Mouse (Mus musculus): ENCODE measurements around the gene Stk39.

Stk39 gene

DNA sequence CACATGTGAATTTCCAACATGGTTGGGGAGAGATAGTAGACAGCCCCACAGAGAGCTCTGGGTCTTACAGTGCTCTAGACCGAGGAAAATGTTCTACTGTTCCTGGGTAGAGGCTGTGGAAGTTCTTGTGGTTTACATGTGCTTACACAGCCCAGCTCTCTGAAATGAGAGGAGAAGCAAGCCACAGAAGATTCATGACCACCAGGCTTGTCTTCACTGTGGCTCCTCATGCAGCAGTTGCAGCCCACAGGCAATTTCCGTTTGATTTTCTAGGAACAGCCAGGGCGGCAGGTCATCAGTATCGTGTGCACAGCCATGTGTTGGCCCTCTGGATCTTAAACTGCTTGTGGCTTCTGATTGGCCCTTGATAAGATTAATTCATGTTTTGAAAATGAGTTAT lies 252.2 kb downstream of the Stk39 start:
- no peak for DNase-seq

DNA sequence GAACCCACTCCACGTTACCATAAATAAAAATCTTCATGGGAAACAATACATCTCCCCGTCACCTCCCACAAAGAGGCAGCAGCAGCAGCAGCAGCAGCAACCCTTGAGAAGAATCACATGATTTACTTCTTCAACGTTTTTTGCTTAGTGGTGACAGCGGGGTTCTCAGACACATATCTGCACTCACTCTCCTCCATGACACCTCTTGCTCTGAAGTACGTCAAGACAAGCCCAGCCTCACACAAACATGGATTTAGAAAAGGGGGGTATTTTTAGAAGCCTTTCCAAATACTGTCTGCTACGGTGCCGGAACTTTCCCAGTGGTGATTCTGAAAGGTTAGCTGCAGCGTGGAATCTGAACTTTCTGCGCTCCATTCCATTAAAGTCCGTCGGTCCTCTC lies 256.9 kb downstream of the Stk39 start:
- no peak for DNase-seq

DNA sequence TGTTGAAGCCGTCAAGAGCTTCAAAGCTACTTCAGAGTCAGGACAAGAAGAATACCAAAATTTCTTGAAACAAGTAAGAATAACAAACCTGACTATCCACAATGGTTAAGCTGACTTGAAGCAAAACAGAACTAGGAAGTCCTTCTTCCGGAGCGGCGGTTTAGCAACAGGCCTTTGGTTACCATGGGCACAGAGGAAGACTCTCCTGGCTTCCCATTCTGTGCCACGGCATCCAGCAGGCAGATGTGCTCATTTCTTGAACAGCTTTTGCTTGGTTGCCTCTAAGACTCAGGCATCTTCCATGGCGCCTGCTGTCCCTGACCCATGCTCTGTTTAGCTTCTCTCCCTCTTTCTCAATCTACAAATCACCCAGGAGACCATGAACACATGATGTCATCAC lies 257.7 kb downstream of the Stk39 start:
- DNase-seq = no peak

DNA sequence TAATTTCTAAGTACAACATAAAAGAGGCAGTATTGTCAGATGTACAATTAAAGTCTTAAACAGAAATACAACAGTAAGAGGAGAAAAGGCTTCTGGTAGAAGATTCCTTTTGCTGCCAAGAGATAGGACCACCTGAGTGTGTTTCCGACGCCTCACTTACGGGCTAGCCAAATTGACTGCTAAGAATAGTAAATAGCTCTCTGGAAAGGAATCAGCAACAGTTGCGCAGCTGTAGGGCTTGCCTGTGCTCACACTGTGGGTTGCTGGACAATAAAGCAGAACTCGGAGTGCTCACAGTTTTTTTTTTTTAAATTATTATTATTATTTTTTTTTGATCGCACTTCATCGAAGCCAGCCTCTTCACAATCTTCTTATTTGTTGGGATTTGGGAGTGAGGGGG lies 260.6 kb downstream of the Stk39 start:
- DNase-seq = peak in 1 of 2 experiments; percentile 28

DNA sequence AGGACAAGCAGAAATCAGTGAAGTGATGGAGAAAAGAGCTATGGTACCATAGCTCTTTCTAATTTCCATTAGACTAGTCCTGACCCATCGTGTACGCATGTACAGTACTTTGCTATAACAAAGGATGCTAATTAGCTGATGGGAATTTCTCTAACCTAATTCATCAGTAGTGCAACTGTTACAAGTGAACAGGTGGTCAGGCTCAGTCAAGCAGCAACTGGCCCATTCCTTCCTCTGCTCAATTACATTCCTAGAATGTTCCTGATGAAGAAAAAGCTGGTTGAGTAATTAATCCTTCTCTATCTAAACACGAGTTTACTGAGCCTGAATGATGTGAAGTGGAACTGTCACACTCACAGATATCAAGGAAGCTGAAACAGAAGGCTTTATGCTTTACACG lies 275.8 kb downstream of the Stk39 start:
- no peak for DNase-seq

DNA sequence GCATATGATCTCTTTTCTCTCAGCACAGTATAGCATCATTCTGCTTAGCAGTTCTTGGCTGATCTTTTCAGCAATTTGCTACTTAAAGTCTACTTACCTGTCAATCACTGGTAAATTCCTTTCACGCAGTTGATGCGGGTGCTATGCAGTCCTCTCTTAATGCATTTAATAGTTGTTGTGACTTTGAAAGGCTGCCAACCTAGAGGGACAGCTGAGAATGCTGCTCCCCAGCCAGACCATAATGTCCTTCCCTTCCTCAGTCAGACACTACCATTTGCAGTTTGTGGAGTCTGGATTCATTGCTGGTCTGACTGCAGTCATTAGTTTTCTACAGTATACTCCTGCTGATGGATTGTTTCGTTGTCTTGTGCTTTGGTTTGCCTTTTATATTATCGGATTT lies 277.6 kb downstream of the Stk39 start:
- no peak for DNase-seq

DNA sequence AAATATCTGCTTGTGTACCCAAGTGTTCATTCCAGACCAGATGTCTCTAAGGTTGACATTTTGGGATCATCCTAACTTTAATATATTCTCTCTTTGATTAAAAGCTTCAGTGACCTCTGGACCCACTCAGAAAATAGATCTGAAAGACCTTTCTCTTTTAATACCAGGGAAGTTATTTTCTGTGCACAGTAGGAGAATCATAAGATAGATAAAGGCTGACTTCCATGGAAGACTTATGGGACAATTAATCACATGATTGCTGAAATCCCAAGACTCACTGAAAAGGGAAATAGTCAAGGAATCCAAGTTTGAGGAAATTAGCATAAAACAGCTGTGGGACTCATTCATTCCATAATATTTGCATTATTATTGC lies 278.6 kb downstream of the Stk39 start:
- no peak for DNase-seq

DNA sequence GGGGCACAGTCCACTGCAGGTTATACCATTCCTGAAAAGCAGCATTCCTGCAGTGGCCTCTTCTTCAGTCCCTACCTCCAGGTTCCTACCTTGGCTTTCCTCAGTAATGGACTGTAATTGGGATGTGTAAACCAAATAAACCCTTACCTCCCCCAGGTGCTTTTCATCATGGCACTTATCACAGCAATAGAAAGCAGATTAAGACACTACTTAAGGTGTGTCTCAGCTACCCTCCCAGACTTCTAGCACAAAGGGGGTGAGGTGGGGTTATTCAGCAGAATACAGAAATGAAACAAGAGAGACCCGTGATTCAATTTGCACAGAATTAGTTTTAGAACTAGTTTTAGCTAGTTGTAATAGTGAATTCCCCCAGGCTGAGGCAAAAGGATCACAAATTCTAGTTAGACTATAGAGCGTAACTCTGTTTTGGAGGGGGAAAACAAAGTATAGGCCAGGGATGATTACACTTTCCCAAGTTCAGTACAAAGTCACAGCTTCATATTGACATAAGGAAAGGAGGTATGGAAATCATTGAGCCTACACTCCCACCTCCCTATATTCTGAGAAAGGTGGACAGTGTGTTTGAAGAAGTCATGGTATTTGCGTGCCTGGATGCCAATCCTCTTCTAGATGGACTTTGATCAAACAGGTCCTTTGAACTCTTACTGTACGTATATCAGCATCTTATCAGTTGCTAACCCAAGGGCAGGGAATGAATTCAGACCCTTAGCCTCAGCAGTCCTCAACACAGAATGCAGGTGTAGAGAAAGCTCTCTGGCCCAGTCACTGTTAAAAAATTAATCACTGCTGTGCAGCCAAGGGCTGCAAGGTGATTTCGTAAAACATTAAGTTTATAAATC lies 279.2 kb downstream of the Stk39 start:
- DNase-seq = no peak

DNA sequence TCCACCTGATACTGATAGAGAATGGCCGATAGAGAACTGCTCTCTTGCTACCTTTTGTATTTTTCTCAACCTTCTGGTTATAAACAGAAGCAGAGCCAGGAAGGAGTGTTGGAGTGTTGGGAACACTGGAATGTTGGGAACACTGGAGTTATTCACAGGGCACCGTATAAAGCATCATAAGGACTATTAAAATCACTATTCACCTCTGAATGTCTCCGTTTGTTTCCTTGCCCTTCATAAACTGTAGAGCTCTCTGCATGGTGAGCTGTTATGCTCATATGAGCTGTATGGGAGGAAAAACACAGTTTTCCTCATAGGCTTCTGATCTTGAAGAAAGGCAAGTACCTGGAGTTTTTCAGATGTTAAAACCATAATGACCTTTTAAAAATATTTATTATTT lies 295.6 kb downstream of the Stk39 start:
- DNase-seq = no peak

DNA sequence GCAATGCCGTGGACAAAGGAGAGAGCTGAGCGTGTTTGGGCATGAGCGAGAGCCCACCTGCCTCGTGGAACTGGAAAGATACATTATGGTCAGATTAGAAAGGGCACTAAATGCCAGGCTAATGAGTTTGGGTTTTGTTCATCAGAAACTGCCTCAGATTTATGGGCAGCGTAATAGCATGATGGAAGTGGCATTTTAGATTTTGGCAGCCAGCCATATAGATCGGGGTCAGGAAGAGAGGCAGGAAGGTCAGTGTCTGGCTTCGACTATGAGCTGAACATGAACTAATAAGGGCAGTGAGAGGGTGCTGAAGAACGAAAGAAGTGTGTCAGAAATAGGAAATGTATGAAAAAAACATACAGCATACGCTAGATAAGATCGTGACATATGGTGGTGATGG lies 300.8 kb downstream of the Stk39 start:
- DNase-seq = peak in 1 of 2 experiments; percentile 9

DNA sequence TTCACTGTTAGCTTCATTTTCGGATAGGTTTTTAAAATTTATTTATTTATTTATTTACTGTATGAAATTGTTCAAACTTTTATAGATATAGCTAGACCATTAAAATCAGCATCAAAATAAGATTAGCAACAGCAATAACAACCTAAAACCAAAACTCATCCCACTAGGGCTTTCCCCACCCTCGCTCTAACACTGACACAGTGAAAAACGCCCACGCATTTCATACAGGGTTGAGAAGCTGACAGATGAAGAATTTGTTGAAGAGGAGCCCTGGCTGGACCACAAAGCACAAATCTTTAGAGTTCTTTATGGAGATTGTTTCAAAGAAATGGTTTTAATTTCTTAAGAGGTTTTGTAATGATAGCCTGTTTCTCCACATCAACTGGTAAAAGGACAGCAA lies 310.1 kb downstream of the Stk39 start:
- DNase-seq = no peak

DNA sequence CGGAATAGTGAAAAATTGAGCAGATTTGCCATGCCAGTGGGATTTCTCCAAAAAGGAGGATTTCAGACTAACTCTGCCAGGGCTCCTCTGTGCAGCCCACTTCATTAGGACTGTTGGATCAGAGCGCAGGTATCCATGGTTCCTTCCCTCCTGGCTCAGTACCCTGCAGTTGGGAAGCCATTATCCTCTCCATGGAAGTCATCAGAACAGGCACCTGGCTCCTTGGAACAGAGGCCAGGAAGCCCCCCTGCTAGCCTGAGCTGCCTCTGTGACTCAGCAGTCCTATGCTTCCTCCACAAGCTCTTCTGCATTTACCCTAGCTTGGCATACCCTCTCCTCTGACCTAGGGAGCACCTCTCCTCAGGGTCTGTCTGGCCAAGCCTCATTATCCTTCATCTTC lies 311.5 kb downstream of the Stk39 start:
- DNase-seq = peak; percentile 19 to 42
